Mouse (Mus musculus) spleen, adult 12 weeks (tissue): ENCODE measurements around the gene Vmn1r64.
"Not testable (repeated sequence)": the region's sequence is repeated elsewhere in the genome, so short reads cannot be mapped to it uniquely, and the experiment has no call there.

Experiments used
- DNase-seq: peaks from one replicate; pipeline ENCODE4 v3.0.0; 2022; ENCODE audit warnings: low spot score

Gene Vmn1r64

GRCm38 (mm10) chr7:5884442-5884841 lies at the start of gene Vmn1r64:
TSS of gene Vmn1r64 (minus strand) at chr7:5884542.
- DNase-seq: no peak

GRCm38 (mm10) chr7:5899238-5899637 lies 14.9 kb upstream of the Vmn1r64 start:
- DNase-seq: no peak

- DNase-seq: not testable (repeated sequence)
These were observed 12.9 kb upstream of the Vmn1r64 start for GRCm38 (mm10) chr7:5897245-5897644.
